Mouse (Mus musculus): Measurements from ENCODE around the gene Mapk14. TPM values are rescaled to one million over a fixed set of nuclear protein-coding genes. Genes with fewer than 3 reads are reported as not detected.

Mapk14 gene
- total RNA-seq, 2 experiments from 2014 or later: 49.6 to 54.5 TPM

- intact Hi-C loops (cut with DNase I): no loop called here
- no peak for DNase-seq
These were observed 84.0 kb downstream of the Mapk14 start for GRCm38 (mm10) chr17:28775161-28775560.

GRCm38 (mm10) chr17:28776817-28777216 lies 85.7 kb downstream of the Mapk14 start:
- DNase-seq: no peak
- intact Hi-C loops (cut with DNase I): no loop called here

GRCm38 (mm10) chr17:28777231-28778005 lies 86.3 kb downstream of the Mapk14 start:
- intact Hi-C loops (cut with DNase I): no loop called here

GRCm38 (mm10) chr17:28779735-28780134 lies 88.6 kb downstream of the Mapk14 start:
- DNase-seq: no peak
- intact Hi-C loops (cut with DNase I): no loop called here

More at GRCm38 (mm10) chr17:28777231-28778005, 86.3 kb downstream of the Mapk14 start:
- DNase-seq: peak; percentile 46 to 50

GRCm38 (mm10) chr17:28780836-28781235 lies 89.7 kb downstream of the Mapk14 start:
- no peak for DNase-seq
- intact Hi-C loops (cut with DNase I): no loop called here

GRCm38 (mm10) chr17:28781290-28782045 lies 90.3 kb downstream of the Mapk14 start:
- no peak for DNase-seq
- intact Hi-C loops (cut with DNase I): no loop called here

- DNase-seq: no peak
- intact Hi-C loops (cut with DNase I): no loop called here
These were observed 93.9 kb downstream of the Mapk14 start for GRCm38 (mm10) chr17:28785036-28785435.

- intact Hi-C loops (cut with DNase I): no loop called here
- DNase-seq: no peak
These were observed 96.4 kb downstream of the Mapk14 start for GRCm38 (mm10) chr17:28787507-28787906.

- no peak for DNase-seq
- intact Hi-C loops (cut with DNase I): no loop called here
These were observed 105.9 kb downstream of the Mapk14 start for GRCm38 (mm10) chr17:28797031-28797430.

Other genes starting within 250 kb of the Mapk14 start
- gene Fkbp5, start 173.8 kb upstream of the Mapk14 start, total RNA-seq (2021): 10 to 100 TPM; 50.0 to 72.1 TPM
- gene Armc12, start 160.5 kb upstream of the Mapk14 start, total RNA-seq (2021): not detected
- gene Clpsl2, start 141.9 kb upstream of the Mapk14 start, total RNA-seq (2021): not detected
- not detected for gene Clps, start 130.6 kb upstream of the Mapk14 start, total RNA-seq (2021)
- gene Lhfpl5, start 115.7 kb upstream of the Mapk14 start, total RNA-seq (2021): not detected
- 10 to 100 TPM; 32.1 to 35.5 TPM for gene Srpk1, start 68.6 kb upstream of the Mapk14 start, total RNA-seq (2021)
- gene Slc26a8, start 1.1 kb upstream of the Mapk14 start, total RNA-seq (2021): under 1 TPM; 0.33 to 0.57 TPM
- under 1 TPM in 1 of 2 experiments, not detected in 1; 0.62 TPM for gene AC170998.1, start 34.8 kb downstream of the Mapk14 start, total RNA-seq (2021)
- under 1 TPM in 1 of 2 experiments, not detected in 1; 0.19 TPM for gene Mapk13, start 78.0 kb downstream of the Mapk14 start, total RNA-seq (2021)
- gene Brpf3, start 109.8 kb downstream of the Mapk14 start, total RNA-seq (2021): 10 to 100 TPM; 15.9 to 17.3 TPM
- not detected for gene Pnpla1, start 167.1 kb downstream of the Mapk14 start, total RNA-seq (2021)
- not detected for gene 4930539E08Rik, start 224.0 kb downstream of the Mapk14 start, total RNA-seq (2021)

Data from heart, postnatal 36 days (tissue).